Mouse (Mus musculus) activated CD4-positive, CD25-positive, alpha-beta regulatory T cell, adult 4 months (primary cell): ENCODE results near the gene Clp1. TPM values are rescaled to one million over a fixed set of nuclear protein-coding genes. Genes with fewer than 3 reads are reported as not detected.
"Not testable (repeated sequence)": the region's sequence is repeated elsewhere in the genome, so short reads cannot be mapped to it uniquely, and the experiment has no call there.

Experiments used
- ATAC-seq: one replicate; pipeline ENCODE4 v1.8.0; 2017
- polyA plus RNA-seq, 2 experiments: library from polyadenylated mRNA; unstranded; fragments of 100-300 nt; shearing (Covaris generic); gene quantifications; one replicate each; pipeline ENCODE4 v1.2.1; 2017

Gene Clp1
- polyA plus RNA-seq, 2 experiments from 2014 or later, result 47.4 to 47.7 TPM

DNA sequence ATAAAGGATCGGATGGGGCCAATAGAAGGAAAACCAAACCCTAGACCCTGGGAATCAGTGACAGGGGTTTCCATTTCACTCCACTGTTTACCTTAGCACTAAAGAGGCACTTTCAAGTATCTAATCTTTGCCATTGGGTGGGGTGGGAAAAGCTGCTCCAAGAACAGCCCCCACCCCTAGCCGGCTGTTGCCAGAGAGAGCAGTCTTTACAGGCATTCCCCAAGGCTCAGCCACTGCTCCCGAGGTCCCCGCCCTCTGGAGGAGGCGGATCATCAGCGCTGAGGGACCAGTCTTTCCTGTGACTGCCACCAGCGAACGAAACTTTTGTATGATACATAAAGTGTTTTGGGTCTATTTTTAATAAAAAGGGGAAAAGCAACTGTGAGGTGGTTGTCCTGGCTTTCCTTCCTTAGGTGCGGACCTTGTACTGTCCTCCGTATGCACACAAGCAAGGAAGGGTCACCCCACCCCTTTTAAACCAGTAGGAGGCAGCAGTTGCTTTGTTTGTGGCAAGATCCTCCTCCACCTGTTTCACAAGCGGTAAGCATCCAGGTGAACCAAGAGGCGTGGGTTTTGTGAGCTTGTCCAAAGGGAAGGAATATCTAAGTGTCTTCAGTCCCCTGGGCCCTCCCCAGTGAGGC, 11.2 kb upstream of the Clp1 start:
- ATAC-seq, result no peak

GRCm38 (mm10) chr2:84737451-84737925, 10.3 kb upstream of the Clp1 start:
- no peak for ATAC-seq

DNA sequence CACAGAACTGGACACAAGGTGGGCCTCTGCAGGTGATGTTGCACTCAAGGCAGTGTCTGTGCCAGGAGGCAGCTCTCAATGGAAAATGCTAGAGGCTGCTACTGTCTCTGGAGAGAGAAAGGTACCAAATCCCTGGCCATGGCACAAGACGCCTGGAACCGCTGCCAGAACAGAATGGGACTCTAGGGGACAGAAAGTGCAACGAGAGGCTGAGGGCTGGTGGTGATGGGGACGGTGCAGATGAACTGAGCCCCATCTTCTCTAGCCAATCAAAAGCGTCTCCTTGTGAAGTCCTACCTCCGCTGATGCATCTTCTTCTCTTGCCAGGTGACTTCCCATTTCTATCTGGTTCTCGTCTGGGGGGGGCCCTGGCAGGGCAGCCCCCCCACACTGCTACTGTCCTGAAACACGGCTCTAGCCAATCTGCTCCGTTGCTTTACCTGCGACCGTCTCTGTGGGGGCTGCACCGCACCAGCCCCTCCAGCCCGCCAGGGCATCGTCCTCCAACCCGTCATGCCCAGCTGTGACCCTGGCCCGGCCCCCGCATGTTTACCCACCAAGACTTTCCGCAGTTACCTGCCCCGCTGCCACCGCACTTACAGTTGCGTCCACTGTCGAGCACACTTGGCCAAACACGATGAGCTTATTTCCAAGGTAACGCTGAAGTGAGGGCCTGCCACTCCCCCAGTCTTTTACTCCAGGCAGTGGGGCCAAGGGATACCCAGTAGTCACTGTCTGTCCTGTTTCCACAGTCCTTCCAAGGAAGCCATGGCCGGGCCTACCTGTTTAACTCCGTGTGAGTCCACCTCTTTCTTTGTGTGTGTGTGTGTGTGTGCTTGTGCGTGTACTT, 9.4 kb upstream of the Clp1 start:
- no peak for ATAC-seq

DNA sequence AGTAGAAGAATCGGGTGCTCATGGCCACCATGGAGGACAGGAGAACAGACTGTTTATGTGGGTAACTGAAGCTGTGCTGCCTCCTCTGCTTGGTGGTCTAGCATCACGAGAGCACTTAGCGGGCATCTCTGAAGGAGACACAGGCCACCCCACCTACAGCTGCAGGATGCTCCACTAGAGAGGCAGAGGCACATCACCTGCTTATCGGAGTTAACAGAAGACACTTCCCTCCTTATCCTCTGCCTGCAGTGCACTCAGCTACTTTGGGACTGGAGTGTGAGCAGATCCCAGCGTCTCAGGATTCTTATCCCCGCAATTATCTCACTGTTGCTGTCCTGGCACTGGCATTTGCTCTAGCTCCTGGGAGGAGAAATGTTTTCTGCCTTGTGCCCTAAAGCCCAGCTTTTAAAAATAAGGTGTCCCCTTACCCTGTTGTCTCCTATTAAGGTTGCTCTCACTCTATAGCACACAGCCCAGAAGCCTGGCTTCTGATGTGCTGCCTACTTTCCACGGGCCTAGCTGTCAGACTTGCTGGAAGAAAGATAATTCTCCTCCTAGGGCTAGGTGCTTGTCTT, 8.3 kb upstream of the Clp1 start:
- no peak for ATAC-seq

GRCm38 (mm10) chr2:84734919-84735318, 7.8 kb upstream of the Clp1 start:
- no peak for ATAC-seq

GRCm38 (mm10) chr2:84734351-84734864, 7.3 kb upstream of the Clp1 start:
- peak; percentile 37 for ATAC-seq

DNA sequence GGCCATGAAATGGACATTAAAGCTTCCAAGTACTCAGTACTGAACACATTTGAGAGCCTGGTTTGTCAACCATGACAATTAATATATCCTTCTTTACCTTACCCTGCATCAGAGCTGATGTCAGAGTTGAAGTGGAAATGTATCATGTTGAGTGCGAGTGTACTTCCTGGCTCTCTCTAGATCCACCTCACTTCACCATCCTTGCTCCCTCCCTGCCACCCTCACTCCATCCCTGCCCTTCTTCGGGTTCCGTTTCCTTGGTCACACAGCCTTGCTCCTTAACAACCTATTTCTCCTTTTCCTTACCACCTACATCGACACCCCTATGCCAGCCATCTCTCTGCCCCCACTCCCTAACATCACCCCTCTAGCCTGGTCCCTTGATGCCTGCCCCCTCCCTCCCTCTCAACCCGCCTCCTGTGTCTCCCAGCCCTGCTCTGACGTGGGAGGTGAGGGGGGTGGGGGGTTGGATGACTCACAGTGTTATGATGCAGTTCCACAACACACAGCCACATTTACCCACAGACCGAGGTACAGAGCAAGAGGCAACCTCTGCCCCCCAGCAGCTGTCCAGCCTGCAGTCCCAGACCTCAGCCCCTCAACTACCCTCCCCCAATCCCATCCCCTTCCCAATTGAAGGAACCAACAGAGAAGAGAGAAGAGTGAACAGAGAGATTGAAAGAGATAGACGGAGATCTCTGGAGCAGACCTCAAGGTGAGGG, 6.6 kb upstream of the Clp1 start, which contains the start of gene Ypel4:
TSS of gene Ypel4 (plus strand) at position 480 of the 722 bp plus-strand sequence.
- ATAC-seq, result peak; percentile 73

DNA sequence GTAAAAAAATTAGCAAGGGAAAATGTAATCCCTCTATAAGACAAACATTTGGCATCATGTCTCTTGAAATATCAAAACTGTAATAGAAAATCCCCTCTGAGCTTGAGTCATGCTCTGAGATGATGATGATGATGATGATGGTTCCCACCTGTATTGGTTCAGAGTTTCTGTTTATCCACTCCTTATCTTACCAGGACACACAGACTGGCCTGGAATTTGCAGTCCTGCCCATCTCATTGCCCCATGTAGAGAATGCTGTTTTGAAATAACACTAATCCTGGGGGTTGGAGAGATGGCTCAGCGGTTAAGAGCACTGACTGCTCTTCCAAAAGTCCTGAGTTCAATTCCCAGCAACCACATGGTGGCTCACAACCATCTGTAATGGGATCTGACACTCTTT, 5.2 kb upstream of the Clp1 start:
- no peak for ATAC-seq

DNA sequence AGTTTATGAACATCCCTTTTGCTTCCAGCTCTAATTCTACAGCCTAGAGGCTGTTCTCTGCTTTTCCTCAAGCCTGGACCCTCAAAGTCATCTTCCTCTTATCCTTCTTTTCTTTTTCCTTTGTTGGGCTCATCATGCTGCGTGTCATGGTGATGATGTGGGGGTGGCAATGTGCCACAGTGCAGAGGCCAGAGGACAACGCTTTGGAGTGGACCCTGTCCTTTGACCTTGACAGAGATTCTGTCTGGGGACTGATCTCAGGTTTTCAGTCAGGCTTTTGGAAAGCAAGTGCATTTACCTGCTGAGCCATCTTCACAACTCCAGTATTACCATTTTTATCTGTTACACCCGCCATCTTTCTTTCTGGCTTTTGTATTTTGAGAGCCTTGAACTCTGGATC, 4.1 kb upstream of the Clp1 start:
- ATAC-seq, result no peak

GRCm38 (mm10) chr2:84728191-84728590, 1.0 kb upstream of the Clp1 start:
- not testable (repeated sequence) for ATAC-seq

GRCm38 (mm10) chr2:84726716-84727115, 434 bp downstream of the Clp1 start:
- no peak for ATAC-seq

DNA sequence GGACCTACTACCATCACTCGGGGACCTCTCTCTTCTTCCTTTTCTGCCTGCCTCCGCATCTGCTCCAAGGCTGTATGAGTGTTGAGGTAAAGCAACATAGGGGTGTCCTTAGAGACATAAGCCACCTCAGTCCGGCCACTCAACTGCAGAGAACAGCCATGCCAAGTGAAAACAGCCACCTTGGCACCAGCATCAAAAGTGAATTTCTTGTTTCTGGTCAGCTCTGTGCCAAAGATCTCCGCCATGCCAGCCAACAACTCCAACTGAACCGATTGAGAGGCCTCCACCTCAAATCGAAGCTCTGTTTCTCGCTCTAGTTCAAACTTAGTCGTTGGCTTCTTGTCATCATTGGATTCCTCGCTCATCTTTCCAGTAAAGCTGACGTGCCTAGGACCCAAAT, 1.4 kb downstream of the Clp1 start:
- ATAC-seq, result no peak

DNA sequence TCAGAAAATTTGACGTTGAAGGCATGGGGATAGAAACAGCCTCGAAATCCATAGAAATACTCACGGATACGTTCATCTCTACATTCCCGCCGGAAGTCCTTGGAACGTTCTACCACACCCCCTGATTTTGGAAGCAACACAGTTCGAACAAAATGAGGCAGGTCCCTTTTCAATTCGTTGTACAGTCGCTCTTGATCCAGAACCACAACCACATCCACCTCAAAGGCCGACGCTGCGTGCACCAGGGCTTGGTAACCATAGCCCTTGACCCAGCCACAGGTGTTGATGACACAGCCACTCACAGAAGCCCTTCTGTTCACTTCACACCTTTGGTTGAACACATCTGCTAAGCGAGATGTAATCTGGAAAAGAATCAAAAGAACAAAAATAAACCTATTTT, 3.3 kb downstream of the Clp1 start:
- ATAC-seq, result no peak

- no peak for ATAC-seq
These were observed 6.0 kb downstream of the Clp1 start for GRCm38 (mm10) chr2:84721182-84721581.

DNA sequence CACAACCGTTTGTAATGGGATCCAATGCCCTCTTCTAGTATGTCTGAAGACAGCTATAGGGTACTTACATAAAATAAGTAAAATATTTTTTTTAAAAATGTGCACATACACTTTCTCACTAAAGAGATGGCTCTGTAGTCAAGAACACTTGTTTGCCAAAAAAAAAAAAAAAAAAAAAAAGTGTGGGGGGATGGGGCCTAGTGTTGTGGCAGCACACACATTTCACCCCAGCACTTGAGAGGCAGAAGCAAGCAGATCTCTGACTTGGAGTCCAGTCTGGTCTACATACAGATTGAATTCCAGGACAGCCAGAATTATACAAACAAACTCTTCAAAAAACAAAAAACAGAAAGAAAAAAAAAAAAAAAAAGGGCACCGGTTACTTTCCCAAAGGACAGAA, 6.4 kb downstream of the Clp1 start:
- no peak for ATAC-seq

GRCm38 (mm10) chr2:84717357-84717756, 9.8 kb downstream of the Clp1 start:
- no peak for ATAC-seq

GRCm38 (mm10) chr2:84716423-84717355, 10.5 kb downstream of the Clp1 start:
- no peak for ATAC-seq

- ATAC-seq, result peak; percentile 87
These were observed 11.4 kb downstream of the Clp1 start for GRCm38 (mm10) chr2:84715562-84716361.

DNA sequence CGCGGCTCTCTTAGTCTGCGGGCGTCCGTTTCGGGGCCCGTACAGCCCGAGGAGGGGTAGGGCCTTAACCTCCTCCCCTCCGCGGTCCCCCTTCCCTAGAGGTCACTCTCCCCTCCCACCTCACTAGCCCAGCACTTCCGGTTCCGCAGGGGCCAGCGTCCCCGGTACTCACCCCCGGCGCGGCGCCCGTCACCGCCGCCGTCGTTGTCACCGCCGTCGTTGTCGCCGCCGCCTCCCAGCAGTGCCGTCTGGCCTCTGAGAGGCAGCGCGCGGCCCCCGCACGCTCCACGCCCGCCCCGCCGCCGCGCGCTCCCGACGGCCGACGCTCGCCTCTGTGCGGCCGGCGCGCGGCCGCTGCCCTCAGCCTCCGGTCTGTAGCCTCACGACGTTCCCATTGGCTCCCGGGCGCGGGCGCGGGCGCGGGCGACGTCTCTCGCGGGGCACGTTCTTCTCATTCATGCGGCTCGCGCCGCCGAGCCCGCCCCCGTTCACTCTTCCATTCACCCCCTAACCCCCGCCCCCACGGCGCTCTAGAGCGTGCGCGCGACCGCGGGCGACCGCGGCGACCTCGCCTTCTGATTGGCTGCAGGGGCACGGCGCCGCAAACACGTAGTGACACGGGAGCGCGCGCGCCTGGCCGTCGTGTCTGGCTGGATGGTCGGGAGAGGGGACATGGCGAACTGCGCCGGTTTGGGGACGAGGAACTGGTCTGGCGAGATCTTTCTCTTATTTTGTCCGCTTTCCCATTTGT, 12.2 kb downstream of the Clp1 start, which contains the start of gene Zdhhc5:
TSS of gene Zdhhc5 (minus strand) at position 370 of the 751 bp plus-strand sequence.
- peak; percentile 74 for ATAC-seq

- ATAC-seq, result peak; percentile 2
These were observed 12.7 kb downstream of the Clp1 start for GRCm38 (mm10) chr2:84714422-84714810.
